Mouse (Mus musculus): Measurements from ENCODE around the gene Gpm6b. TPM values are rescaled to one million over a fixed set of nuclear protein-coding genes. Genes with fewer than 3 reads are reported as not detected.
A peak's percentile ranks its signal among the peaks of the same experiment; 100 is the strongest.

The Gpm6b gene
- polyA plus RNA-seq, 1 experiment from 2014 or later: 312 TPM

DNA sequence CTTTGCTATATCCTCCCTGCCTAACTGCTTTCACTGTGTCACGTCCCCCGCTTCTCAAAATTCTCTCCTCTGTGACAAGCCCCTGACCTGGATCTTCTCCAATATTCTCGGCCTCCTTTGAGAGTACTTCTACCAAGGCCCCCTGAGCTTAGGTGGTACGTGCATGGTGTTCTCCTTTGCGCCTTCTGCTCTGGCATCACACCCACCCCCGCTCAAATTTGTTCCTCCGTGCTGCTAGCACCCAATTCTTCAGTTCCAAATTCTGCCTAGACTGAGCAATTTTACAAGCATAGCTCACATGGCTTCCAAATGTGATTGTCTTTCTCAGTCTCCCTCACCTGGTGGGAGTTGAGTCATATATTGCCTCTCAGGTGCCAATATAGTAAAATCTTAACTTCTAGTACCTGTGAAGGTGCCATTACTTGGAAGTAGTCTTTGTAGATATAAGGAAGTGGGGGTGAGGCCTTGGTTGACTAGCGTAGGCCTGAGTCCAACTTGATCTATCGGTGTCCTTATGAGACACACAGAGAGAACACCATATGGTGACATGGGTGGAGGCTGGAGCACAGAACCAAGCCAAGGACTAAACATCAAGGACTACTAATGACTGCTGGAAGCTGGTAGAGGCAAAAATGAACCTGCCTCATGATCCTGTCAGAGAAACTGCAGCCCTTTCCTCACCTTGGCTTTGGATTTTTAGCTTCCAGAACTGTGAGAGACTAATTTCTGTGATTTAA is 100.2 kb downstream of the Gpm6b start:
- H3K36me3 ChIP-seq (ENCODE audit: control insufficient read depth, insufficient read depth, low read length): no peaks in the 10 kb centered on the region
- ATAC-seq: no peak
- H3K4me2 ChIP-seq (ENCODE audit: low read length): no peak overlapping the region
- H3K9ac ChIP-seq (ENCODE audit: low read depth, low read length): no peak overlapping the region
- 86% methylated on average over 9 of the region's 9 CpGs for WGBS
- no peak overlapping the region for H3K27ac ChIP-seq (ENCODE audit: low read depth, low read length)
- H3K9me3 ChIP-seq (ENCODE audit: control insufficient read depth, low read length): no peaks in the 10 kb centered on the region
- no peak overlapping the region for H3K4me3 ChIP-seq (ENCODE audit: low read length)
- H3K27me3 ChIP-seq (replicated peaks; ENCODE audit: control insufficient read depth, insufficient read depth, low read length): no peaks in the 10 kb centered on the region; the same call in 1 of the 2 replicates
- no peaks in the 10 kb centered on the region for H3K4me1 ChIP-seq (ENCODE audit: control insufficient read depth, insufficient read depth, low read depth, low read length)

GRCm38 (mm10) chrX:166339911-166340310 is 101.2 kb downstream of the Gpm6b start:
- Histone ChIP-seq H3K4me1 (ENCODE audit: control insufficient read depth, insufficient read depth, low read depth, low read length) (no peaks in the 10 kb centered on the region), H3K36me3 (ENCODE audit: control insufficient read depth, insufficient read depth, low read length) (no peaks in the 10 kb centered on the region), H3K27ac (ENCODE audit: low read depth, low read length) (no peak overlapping the region), H3K4me2 (ENCODE audit: low read length) (no peak overlapping the region), H3K9me3 (ENCODE audit: control insufficient read depth, low read length) (no peaks in the 10 kb centered on the region), H3K9ac (ENCODE audit: low read depth, low read length) (no peak overlapping the region), H3K4me3 (ENCODE audit: low read length) (no peak overlapping the region), H3K27me3 (replicated peaks; ENCODE audit: control insufficient read depth, insufficient read depth, low read length) (no peaks in the 10 kb centered on the region)
- ATAC-seq: no peak
- WGBS: 81% methylated on average over 4 of the region's 4 CpGs

DNA sequence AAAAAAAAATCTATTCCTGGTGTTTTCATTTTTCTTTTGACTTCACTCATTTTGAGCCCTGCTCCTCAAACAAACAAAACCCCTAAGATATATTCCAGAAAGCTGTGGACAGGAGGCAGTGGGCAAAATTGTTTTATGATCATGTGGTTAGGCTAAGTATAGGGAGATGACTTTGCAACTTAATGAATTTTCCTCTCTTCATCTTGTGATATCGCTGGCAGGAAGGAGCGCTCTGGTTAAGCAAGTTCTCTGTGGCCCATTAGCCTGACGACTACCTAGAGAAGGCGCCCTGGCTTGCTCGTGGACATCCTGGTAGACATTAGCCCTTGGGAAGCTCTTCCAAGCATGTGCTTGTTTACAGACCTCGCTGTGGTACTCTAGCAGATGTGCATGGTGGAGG is 103.1 kb downstream of the Gpm6b start:
- WGBS: 76% methylated on average over 6 of the region's 6 CpGs
- ATAC-seq: no peak
- Histone ChIP-seq H3K9me3 (ENCODE audit: control insufficient read depth, low read length) (no peaks in the 10 kb centered on the region), H3K27ac (ENCODE audit: low read depth, low read length) (no peak overlapping the region), H3K36me3 (ENCODE audit: control insufficient read depth, insufficient read depth, low read length) (no peaks in the 10 kb centered on the region), H3K4me2 (ENCODE audit: low read length) (no peak overlapping the region), H3K27me3 (replicated peaks; ENCODE audit: control insufficient read depth, insufficient read depth, low read length) (no peaks in the 10 kb centered on the region), H3K9ac (ENCODE audit: low read depth, low read length) (no peak overlapping the region), H3K4me3 (ENCODE audit: low read length) (no peak overlapping the region), H3K4me1 (ENCODE audit: control insufficient read depth, insufficient read depth, low read depth, low read length) (no peaks in the 10 kb centered on the region)

GRCm38 (mm10) chrX:166344228-166345015 is 105.7 kb downstream of the Gpm6b start:
- peak; percentile 93 for ATAC-seq
- Histone ChIP-seq H3K4me2 (ENCODE audit: low read length) (peak overlapping the region; percentile 45), H3K36me3 (ENCODE audit: control insufficient read depth, insufficient read depth, low read length) (no peaks in the 10 kb centered on the region), H3K9me3 (ENCODE audit: control insufficient read depth, low read length) (no peaks in the 10 kb centered on the region), H3K4me1 (ENCODE audit: control insufficient read depth, insufficient read depth, low read depth, low read length) (no peaks in the 10 kb centered on the region), H3K9ac (ENCODE audit: low read depth, low read length) (peak overlapping the region; percentile 57), H3K4me3 (ENCODE audit: low read length) (peak overlapping the region; percentile 47), H3K27me3 (replicated peaks; ENCODE audit: control insufficient read depth, insufficient read depth, low read length) (no peaks in the 10 kb centered on the region), H3K27ac (ENCODE audit: low read depth, low read length) (peak overlapping the region; percentile 81)
- WGBS: 18% methylated on average over 10 of the region's 10 CpGs

DNA sequence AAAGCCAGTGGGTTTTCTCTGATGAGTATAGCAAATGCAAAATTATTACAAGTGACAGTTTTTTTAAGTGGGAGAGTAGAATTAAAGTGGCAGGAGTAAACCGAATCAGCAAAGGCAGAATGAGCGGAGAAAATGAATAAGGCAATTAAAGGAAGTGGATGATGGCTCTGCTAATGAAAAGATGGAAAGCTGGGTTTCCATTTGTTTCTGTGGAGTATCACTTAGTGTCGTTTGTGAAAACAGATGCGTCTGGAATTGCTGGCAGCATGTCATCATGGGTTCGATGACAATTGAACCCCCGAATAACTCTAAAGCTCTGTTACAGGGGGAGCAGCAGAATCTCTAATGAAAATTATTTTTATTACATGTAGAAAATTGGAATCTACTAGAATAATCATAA is 109.4 kb downstream of the Gpm6b start:
- H3K9me3 ChIP-seq (ENCODE audit: control insufficient read depth, low read length): no peaks in the 10 kb centered on the region
- H3K4me3 ChIP-seq (ENCODE audit: low read length): peak overlapping the region; percentile 36
- H3K36me3 ChIP-seq (ENCODE audit: control insufficient read depth, insufficient read depth, low read length): no peaks in the 10 kb centered on the region
- H3K4me2 ChIP-seq (ENCODE audit: low read length): peak overlapping the region; percentile 48
- WGBS: 34% methylated on average over 6 of the region's 6 CpGs
- peak overlapping the region; percentile 17; the same call in 1 of the 2 replicates for H3K27ac ChIP-seq (ENCODE audit: low read depth, low read length)
- H3K9ac ChIP-seq (ENCODE audit: low read depth, low read length): peak overlapping the region; percentile 31; the same call in 1 of the 2 replicates
- no peak for ATAC-seq
- H3K4me1 ChIP-seq (ENCODE audit: control insufficient read depth, insufficient read depth, low read depth, low read length): no peaks in the 10 kb centered on the region
- H3K27me3 ChIP-seq (replicated peaks; ENCODE audit: control insufficient read depth, insufficient read depth, low read length): no peaks in the 10 kb centered on the region

DNA sequence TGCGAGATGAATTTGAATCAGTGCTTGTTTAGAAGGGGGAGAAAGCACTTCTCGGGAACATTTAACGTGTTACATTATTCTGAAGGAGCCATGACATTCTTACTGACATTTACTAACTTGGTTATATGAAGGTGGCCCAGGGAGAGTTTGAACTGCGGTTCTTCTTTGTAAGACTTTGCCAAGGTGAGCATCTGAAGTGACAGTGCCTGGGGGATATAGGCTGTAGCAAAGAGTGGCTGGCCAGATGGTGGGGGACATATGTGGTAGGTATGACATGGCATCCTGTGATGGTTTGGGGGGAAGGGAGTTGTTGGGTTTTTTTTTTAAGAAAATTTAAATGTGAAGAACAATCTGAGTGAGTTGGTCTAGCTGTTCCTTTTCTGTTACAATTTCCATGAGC is 109.9 kb downstream of the Gpm6b start:
- no peaks in the 10 kb centered on the region for H3K4me1 ChIP-seq (ENCODE audit: control insufficient read depth, insufficient read depth, low read depth, low read length)
- no peaks in the 10 kb centered on the region for H3K27me3 ChIP-seq (replicated peaks; ENCODE audit: control insufficient read depth, insufficient read depth, low read length)
- H3K9me3 ChIP-seq (ENCODE audit: control insufficient read depth, low read length): no peaks in the 10 kb centered on the region
- no peak overlapping the region for H3K9ac ChIP-seq (ENCODE audit: low read depth, low read length)
- no peak for ATAC-seq
- H3K4me3 ChIP-seq (ENCODE audit: low read length): peak overlapping the region; percentile 36
- peak overlapping the region; percentile 48 for H3K4me2 ChIP-seq (ENCODE audit: low read length)
- H3K36me3 ChIP-seq (ENCODE audit: control insufficient read depth, insufficient read depth, low read length): no peaks in the 10 kb centered on the region
- WGBS: 43% methylated on average over 4 of the region's 4 CpGs
- H3K27ac ChIP-seq (ENCODE audit: low read depth, low read length): peak overlapping the region; percentile 44; the same call in 1 of the 2 replicates

GRCm38 (mm10) chrX:166351790-166352189 is 113.1 kb downstream of the Gpm6b start:
- Histone ChIP-seq H3K27me3 (replicated peaks; ENCODE audit: control insufficient read depth, insufficient read depth, low read length) (no peaks in the 10 kb centered on the region), H3K9me3 (ENCODE audit: control insufficient read depth, low read length) (no peaks in the 10 kb centered on the region), H3K4me2 (ENCODE audit: low read length) (no peak overlapping the region), H3K4me1 (ENCODE audit: control insufficient read depth, insufficient read depth, low read depth, low read length) (no peaks in the 10 kb centered on the region), H3K27ac (ENCODE audit: low read depth, low read length) (no peak overlapping the region), H3K36me3 (ENCODE audit: control insufficient read depth, insufficient read depth, low read length) (no peaks in the 10 kb centered on the region), H3K9ac (ENCODE audit: low read depth, low read length) (no peak overlapping the region), H3K4me3 (ENCODE audit: low read length) (no peak overlapping the region)
- WGBS: 24% methylated on average over 6 of the region's 6 CpGs
- ATAC-seq: peak; percentile 56; the same call in 1 of the 2 replicates

DNA sequence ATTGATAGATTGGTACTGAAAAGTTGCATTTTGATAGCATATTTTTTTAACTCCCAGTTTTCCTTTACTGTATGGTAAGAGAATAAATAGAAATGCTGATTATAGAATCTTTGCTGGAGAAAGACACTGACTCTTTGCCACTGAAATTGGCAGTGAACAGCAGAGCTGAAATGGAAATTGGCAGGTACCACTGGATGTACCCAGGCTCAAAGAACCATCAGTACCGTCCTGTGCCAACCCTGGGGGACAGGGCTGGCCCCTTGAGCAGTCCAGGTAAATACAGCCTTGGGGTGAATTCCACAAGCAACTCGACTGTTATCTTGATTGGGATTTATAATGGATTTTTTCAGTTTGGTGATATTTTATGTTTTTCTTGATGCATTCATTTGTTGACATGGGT is 114.7 kb downstream of the Gpm6b start:
- H3K9ac ChIP-seq (ENCODE audit: low read depth, low read length): no peak overlapping the region
- no peak overlapping the region for H3K4me3 ChIP-seq (ENCODE audit: low read length)
- no peaks in the 10 kb centered on the region for H3K27me3 ChIP-seq (replicated peaks; ENCODE audit: control insufficient read depth, insufficient read depth, low read length)
- ATAC-seq: no peak
- no peak overlapping the region for H3K27ac ChIP-seq (ENCODE audit: low read depth, low read length)
- H3K4me2 ChIP-seq (ENCODE audit: low read length): no peak overlapping the region
- 53% methylated on average over 2 of the region's 2 CpGs for WGBS
- H3K36me3 ChIP-seq (ENCODE audit: control insufficient read depth, insufficient read depth, low read length): no peaks in the 10 kb centered on the region
- no peaks in the 10 kb centered on the region for H3K9me3 ChIP-seq (ENCODE audit: control insufficient read depth, low read length)
- H3K4me1 ChIP-seq (ENCODE audit: control insufficient read depth, insufficient read depth, low read depth, low read length): no peaks in the 10 kb centered on the region

DNA sequence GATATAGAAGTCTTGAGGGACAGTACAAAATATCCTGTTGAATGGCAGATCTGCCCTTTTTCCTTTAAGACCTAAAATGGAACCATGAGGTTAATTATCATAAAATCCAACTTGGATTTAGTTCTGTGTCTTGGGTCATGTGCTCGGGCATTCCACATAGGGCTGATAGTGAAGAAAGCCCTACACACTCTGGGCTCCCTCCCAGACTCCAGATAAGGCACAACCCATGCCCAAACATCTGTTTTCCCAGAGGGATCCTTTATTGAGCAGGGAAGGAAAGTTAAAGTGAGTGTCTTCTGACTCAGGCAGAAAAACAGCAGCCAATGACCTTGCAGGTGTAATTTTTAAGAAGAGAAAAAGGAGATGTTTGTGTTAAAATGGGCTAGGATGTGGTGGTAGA is 116.2 kb downstream of the Gpm6b start:
- Histone ChIP-seq H3K4me3 (ENCODE audit: low read length) (no peak overlapping the region), H3K36me3 (ENCODE audit: control insufficient read depth, insufficient read depth, low read length) (no peaks in the 10 kb centered on the region), H3K9ac (ENCODE audit: low read depth, low read length) (no peak overlapping the region), H3K4me1 (ENCODE audit: control insufficient read depth, insufficient read depth, low read depth, low read length) (no peaks in the 10 kb centered on the region), H3K9me3 (ENCODE audit: control insufficient read depth, low read length) (no peaks in the 10 kb centered on the region), H3K27ac (ENCODE audit: low read depth, low read length) (no peak overlapping the region), H3K27me3 (replicated peaks; ENCODE audit: control insufficient read depth, insufficient read depth, low read length) (no peaks in the 10 kb centered on the region), H3K4me2 (ENCODE audit: low read length) (no peak overlapping the region)
- WGBS: 67% methylated on average over 1 of the region's 1 CpGs
- no peak for ATAC-seq
